Mouse (Mus musculus): ENCODE results near the gene Hps4.
A peak's percentile ranks its signal among the peaks of the same experiment; 100 is the strongest.

The Hps4 gene

DNA sequence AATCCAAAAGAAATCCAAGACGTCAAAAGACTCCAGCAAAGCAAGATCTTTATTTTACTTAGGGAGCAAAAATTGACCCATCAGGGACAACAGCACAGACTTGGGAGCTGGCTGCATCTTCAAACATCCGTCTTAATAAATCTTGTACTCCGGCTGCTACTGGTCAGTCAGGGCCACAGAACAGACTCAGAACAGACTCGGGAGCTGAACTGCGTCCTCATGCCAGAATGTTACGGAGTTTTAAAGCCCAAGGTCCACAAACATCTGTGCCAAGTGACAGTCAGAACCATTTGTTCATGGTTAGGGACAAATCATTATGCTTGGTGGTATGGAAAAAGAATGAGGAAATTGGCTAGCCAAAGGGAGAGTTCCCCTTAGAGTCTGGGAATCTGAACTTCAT is 19.6 kb upstream of the Hps4 start:
- no peak for DNase-seq (ENCODE audit: extremely low read depth, low read depth, low spot score)

DNA sequence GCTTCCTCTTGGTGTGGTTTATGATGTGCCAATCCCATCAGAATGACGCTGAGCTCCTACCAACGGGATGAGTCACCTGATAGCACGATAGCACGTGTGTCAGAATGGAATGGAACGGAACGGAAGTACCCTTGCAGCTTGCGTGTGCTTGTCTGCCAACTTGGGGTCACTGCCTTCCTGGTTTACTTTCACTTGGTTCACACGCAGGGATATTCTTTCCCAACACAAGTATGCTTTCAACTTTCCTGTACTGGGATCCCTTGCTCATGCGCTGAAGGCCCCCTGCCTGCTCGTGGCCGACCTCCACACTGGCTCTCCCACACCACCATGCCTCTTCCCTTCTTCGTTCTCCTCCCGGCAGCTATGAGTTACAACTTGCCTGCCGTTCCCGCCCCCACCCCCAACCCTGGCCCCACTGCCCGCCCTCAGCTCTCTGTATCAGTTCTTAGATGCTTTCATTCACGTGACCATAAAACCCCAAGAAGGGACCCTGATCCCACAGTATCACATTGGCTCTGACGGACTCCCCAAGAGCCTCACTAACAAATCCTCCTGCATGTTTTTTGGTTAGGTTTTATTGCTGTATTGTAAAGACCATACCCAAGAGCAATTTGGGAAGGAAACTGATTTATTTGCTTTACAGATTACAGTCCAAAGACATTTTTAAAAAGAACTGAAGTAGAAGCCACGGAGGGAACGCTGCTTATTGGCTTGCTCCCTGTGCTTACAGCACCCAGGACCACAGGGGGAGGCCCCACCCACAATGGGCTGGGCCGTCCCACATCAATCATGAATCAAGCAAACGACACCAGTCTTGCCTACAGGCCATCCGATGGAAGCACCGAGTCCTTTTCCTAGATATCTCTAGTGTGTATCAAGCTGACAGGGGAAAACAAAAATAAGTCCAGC is 18.0 kb upstream of the Hps4 start:
- DNase-seq (ENCODE audit: extremely low read depth, low read depth, low spot score), result no peak

DNA sequence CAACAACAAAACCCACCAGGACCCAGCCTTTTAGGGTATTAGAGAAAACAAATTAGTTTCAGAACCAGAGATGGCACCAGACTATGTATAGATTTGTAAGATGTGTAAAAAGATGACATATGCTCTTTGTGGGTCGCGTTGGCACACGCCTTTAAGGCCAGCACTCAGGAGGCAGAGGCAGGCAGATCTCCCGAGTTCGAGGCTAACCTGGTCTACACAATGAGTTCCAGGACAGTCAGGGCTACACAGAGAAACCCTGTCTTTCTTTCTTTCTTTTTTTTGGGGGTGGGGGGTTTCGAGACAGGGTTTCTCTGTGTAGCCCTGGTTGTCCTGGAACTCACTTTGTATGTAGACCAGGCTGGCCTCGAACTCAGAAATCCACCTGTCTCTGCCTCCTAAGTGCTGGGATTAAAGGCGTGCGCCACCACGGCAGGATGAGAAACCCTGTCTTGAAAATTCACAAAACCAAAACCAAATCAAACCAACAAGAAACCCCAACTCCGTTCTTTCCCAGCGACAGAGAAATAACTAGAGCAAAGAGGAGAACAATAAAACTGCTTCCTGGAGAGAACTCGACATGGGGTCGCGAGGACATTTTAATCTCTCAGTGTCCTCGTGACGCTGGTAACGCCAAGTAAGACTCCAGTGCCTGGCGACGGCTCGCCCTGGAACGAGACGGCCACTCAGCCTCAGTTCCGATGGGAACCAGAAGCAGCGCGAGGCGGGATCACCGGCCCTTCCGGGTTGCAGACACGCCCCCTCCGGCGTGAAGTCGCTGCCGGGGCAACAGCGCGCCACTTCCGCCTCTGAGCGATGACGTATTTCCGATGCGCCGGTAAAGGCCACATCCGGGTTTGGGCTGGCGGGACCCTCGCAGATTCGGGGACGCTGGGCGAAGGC is 17.1 kb upstream of the Hps4 start, which contains the start of gene Tfip11:
Tfip11 (plus strand) TSS at position 813 of the 900 bp plus-strand sequence.
- peak; percentile 30 for DNase-seq (ENCODE audit: extremely low read depth, low read depth, low spot score)

DNA sequence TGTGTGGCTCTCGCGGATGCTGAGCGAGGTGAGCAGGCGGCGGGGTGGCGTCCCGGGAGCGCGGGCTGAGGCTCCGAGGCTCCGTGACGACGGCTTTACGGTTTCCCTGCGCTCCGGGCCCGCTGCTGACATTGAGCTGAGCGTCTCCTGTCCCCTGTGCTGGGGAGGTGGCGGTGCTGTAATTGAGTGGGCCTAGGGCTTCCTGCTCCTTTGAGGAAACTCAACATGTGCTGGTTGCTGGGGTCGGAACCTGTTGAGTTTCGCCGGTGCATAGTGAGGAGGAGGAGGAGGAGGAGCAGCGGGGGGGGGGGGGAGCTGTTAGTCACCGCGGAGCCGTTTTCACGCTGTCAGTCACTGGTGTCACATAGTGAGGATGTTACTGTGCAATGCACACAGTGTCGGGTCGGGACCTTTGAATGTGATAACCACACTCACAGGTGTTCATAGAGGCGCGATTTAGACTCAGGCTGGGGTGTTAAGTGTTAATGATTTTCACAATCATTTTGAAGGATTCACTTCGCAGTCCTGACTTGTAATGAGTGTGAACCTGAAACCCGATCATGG is 16.4 kb upstream of the Hps4 start:
- DNase-seq (ENCODE audit: extremely low read depth, low read depth, low spot score), result no peak

DNA sequence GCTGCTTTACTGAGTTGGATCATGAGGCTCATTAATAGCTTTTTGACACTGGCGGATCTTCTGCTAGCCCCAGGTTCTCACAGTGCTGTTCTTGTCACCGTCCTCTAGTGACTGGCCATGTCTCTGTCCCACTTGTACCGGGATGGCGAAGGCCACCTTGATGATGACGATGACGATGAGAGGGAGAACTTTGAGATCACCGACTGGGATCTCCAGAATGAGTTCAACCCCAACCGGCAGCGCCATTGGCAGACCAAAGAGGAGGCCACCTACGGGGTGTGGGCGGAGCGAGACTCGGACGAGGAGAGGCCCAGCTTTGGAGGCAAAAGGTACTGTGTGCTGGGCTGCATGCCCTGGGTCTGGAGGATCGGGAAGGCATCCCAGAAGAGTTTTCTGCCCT is 15.0 kb upstream of the Hps4 start:
- no peak for DNase-seq (ENCODE audit: extremely low read depth, low read depth, low spot score)

DNA sequence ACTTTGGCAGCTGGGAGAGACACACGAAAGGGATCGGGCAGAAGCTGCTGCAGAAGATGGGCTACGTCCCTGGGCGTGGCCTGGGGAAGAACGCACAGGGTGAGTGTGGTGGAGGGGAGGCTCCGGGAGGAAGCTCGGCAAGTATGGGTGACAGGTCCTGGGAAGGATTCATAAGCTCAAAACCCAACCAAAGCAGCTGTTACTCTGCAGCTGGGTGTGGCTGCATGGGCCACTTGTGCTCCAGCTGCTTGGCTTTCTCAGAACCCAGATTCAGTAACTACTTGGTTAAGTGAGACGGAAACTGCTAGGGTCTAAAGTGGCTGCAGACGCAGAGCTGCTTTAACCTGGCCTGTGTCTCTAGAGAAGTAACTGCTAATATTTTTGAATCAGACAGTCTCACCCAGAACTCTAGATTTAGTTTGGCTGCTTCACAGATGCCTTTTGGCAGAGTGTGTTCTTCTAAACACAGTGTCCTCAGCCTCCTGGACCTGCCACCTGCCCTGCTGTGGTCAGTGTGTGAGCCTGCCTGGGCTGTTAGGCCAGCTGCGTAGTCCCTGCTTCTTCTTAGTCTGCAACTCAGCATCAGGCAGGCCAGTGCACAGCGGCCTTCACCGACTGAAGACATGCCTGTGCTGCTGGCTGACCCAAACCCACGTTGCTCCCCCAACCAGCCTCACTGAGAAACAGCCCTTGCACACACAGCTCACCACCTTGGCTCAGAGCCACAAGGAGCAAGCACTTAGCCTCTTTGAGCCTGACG is 12.9 kb upstream of the Hps4 start:
- no peak for DNase-seq (ENCODE audit: extremely low read depth, low read depth, low spot score)

DNA sequence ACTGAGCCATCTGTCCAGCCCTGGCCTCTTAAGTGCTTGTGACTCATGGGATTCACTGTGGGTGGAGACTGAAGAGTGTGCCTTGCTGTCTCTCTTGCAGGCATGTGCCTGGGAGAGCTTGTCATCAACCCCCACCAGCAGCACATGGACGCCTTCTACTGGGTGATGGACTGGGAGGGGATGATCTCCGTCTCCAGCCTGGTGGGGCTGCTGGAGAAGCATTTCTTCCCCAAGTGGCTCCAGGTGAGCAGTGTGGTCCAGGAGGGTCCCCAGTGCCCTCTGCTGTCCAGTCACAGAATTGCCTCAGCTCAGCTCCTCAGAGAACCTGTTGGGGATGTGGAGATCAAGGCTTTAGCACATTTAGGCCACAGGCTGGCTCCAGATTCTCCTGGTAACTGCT is 7.4 kb upstream of the Hps4 start:
- DNase-seq (ENCODE audit: extremely low read depth, low read depth, low spot score), result no peak

DNA sequence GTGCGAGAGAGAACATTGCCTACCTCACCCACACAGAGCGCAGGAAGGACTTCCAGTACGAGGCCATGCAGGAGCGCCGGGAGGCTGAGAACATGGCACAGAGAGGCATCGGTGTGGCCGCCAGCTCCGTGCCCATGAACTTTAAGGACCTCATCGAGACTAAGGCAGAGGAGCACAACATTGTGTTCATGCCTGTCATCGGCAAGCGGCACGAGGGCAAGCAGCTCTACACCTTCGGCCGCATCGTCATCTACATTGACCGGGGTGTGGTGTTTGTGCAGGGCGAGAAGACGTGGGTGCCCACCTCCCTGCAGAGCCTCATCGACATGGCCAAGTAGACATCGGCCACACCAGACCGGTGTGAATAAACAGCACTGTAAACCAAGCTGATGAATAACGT is 5.9 kb upstream of the Hps4 start:
- no peak for DNase-seq (ENCODE audit: extremely low read depth, low read depth, low spot score)

DNA sequence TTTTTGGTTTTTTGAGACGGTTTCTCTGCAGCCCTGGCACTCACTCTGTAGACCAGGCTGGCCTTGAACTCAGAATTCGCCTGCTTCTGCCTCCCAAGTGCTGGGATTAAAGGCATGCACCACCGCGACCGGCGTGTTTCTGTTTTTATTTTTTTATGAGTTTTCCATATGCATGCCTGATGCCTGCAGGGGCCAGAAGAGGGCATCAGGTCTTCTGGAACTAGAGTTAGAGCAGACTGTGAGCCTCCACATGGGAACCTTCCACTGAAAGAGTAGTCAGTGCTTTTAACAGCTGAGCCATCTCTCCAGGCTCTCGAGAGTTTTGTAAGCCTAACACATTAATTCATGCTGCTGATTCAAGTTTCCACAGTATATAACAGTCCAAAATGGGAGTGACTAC is 3.7 kb upstream of the Hps4 start:
- DNase-seq (ENCODE audit: extremely low read depth, low read depth, low spot score), result no peak

DNA sequence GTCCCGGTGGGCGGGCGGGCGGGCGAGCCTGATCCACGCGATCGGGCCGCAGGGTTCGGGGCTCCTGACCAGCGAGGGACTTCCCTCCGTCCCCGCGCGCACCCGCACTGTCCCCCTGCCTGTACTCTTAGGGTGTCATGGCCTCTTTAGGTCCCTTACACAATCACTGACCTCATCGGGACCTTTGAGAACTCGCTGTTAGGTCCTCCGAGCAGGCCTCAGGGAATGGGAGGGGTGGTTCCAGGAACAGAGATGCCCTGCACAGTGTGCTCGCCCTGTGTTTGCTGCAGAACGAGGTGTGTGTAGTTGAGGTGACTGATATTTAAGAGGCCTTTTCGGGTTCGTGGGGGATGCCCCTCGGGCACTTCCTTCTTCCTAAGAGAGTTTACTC is 317 bp downstream of the Hps4 start:
- no peak for DNase-seq (ENCODE audit: extremely low read depth, low read depth, low spot score)

DNA sequence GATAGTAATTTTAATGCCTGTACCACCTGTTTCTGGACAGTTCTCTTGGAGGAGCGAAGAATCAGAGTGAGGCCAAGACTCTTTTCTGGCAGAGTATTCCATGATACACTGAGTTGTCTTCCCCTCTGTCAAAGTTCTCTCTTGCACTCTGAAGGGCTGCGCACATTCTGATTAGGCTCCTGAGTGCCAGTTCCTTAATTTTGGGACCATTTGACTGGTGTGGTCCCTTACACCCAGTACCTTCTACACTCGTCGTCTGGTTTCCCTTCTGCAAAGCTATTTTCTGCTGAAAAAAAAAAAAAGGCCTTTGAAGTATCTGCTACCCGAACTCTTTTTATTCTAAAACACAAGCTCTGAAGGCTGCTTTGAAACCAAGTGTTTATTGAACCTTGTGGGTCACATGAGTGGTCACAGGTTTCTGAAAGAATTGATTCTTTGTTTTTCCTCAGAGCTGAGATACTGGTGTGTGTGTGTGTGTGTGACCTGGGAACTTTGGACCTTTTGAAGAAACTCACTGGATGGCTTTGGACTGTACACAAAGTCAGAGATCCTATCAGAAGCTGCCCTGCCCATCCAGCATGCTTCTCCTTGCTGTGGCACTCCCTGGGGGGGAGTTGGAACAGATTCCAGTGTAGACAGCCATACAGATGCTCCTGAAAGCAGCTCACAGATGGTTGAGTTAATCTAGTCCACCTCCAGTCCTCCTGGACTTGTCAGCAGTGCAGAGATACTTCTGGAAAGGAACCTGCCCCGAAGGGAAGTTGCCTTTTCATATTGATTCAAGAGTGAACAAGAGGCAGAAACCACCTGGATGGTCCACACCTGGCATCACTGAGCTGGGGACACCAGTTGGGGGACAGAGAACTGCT is 1.4 kb downstream of the Hps4 start:
- no peak for DNase-seq (ENCODE audit: extremely low read depth, low read depth, low spot score)

DNA sequence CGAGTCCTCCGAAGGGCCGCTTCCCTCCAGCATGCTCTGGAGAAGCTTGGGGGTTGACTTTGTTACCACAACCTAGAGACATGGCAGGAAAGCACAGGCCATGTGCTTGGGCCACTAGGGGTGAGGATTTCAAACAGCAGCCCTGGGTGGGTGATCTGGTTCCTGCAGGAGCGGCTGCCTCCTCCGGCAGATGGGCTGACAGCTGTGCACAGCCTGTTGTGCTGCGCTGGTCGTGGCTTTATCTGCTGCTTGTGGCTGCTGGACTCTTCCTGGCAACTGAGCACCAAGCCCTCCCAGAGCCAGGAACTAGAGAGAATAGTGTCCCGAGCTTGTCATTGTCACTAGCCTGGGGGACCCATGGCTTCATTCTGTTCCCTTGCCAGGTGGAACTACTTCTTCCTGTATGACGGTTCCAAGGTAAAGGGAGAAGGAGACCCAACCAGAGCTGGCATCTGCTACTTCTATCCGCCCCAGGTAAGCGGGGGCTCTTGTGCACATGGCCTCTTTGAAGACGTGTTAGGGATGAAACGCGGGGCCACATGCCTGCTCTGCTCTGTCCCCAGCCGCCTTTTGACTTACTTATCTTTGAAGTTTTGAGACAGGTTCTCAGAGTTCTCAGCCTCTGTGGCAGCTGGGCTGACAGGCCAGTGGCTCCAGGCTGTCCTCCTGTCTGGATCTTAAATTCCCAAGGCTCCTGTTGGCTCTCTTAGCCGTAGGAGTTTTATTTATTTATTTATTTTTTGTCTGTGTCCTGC is 3.5 kb downstream of the Hps4 start:
- no peak for DNase-seq (ENCODE audit: extremely low read depth, low read depth, low spot score)

DNA sequence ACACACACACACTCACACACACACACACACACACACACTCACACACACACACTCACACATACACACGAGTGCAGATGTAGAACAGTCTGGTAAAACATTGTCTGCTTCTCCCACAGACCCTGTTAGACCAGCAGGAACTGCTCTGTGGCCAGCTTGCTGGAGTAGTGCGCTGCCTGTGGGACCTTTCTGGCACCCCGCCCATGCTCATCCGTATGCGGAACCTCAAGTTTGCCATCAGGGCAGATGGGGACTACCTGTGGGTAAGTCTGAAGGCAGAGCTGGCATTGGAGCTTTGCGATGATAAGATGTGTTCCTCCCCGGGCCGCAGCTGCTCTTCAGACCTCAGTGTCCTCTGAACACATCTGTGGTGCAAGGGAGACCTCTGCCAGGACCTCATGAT is 6.3 kb downstream of the Hps4 start:
- DNase-seq (ENCODE audit: extremely low read depth, low read depth, low spot score), result no peak

DNA sequence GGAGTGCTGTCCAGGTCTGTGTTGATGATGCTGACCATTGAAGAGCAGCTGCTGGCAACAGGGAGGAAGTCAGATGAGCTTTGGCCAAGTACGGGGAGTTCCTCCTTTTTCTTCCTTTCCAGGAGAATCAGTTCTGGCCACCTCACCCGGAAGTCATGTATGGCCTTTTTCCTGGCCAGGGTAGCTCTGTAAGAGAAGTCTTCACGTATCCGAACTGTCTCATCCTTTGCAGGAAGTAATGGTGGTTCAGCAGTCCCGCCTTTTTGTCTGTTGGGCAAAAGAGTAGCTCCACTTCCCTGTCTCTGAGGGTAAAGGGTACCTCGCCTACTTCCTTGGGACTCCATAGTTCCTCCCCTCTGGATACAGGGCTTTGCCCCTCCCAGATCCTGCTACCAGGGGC is 12.6 kb downstream of the Hps4 start:
- no peak for DNase-seq (ENCODE audit: extremely low read depth, low read depth, low spot score)

DNA sequence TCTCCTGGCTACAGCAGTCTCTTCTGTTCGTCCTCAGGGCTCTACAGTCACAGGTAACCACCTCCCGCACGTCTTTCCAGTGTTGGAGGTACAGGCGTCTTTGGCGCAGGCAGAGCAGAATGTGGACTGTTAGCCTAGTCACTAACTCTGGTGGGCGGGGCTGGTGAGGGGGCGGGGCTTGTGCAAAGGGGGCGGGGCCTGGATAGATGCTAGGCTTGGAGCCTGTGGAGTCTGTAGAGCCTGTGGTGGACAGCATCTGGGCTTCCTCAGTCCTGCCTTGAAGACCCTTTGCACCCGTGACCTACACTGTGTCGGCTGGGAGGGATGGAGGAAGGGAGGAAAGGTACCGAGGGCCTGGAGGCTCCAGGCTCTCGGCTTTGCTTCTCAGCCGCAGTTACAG is 13.0 kb downstream of the Hps4 start, which contains the start of gene Gm6583:
Gm6583 (minus strand) TSS at position 124 of the 400 bp plus-strand sequence.
- no peak for DNase-seq (ENCODE audit: extremely low read depth, low read depth, low spot score)

DNA sequence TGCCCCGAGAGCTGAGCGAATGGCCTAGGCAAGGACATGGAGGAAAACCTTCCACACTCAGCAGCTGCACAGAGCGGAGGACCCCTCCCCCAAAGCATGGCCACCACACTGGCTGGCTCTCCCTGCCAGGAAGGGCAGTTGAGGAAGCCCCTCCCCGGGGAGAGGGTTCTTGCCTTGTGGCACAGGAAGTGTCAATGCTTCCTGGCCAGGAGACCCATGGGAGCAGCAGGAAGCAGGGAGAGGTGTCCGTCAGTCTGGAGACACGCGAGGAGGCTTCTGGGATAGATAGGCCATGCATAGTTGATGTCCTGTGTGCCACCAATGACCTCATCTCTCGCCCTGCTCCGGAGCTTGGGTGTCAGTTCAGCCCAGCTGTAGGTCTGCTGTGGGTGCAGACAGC is 13.4 kb downstream of the Hps4 start:
- no peak for DNase-seq (ENCODE audit: extremely low read depth, low read depth, low spot score)

DNA sequence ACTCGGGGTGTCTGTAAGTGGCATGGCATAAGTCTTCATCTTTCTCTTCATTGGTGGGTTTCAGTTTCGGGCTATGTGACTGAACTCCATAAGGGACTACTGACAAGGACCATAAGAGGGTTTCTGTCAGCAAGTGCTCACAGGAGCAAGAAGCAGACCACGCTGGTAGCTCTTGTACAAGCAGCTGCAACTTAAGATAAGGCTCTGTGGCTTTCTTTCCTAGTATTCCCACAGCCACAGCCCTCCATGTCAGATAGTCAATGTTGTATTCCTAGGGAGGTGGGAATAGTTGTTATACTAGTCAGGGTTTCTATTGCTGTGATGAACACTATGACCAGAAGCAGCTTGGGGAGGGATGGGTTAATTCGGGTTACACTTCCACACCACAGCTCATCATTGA is 16.6 kb downstream of the Hps4 start:
- DNase-seq (ENCODE audit: extremely low read depth, low read depth, low spot score), result no peak

DNA sequence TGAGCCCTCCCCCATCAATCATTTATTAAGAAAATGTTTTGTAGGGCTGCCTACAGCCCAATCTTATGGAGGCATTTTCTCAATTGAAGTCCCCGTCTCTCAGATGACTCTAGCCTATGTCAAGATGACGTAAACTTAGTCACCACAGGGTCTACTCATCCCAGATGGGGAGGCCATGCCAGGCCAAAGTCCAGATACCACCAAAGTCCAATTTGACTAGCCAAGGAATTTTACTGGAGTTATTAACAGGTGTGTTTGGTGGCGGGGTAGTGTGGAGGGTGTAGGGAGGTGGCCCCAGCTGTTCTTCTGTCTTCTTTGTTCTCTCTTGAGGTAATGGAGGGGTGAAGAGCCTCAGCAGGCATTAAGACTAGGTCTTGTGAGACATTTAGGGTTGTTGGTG is 17.2 kb downstream of the Hps4 start:
- no peak for DNase-seq (ENCODE audit: extremely low read depth, low read depth, low spot score)

DNA sequence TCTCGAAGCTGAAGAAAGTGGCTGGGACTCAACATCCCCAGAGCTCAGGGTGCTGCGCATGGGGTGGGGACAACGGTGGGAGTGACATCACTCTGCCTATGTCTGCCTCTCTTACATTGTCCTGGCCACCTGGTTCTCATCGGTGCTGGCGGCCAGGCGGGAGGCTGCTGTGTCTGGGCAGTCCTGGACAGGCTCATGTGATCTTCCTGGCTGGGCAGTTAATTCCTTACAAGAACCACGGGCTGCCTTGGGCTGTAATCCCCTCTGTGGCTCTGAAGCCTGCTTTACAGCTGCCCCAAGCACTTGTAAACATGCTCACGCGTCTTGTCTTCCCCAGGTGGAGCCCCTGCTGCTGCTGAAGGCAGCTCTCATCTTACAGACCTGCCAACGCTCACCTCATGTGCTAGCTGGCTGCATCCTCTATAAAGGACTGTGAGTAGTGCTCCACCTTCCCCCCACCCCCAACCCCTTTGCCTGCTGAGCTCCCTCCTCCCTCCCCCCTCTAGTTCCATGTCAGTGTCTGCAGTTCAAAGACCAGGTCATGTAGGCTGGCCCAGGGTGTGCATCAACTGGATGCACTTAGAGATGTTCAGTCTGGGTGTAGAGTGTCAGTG is 21.4 kb downstream of the Hps4 start:
- no peak for DNase-seq (ENCODE audit: extremely low read depth, low read depth, low spot score)

All from fat pad, adult 2 months (tissue).